Mouse (Mus musculus) forebrain, embryonic 12.5 days (tissue): ENCODE measurements around the gene Olfr1045. TPM values are rescaled to one million over a fixed set of nuclear protein-coding genes. Genes with fewer than 3 reads are reported as not detected.
"Not testable (repeated sequence)": the region's sequence is repeated elsewhere in the genome, so short reads cannot be mapped to it uniquely, and the experiment has no call there.

Source experiments
- ATAC-seq: fragments of 200-750 bp; cut with Nextera tagmentation; 2 replicates; pipeline ENCODE4 v1.8.0; 2017; ENCODE audit warnings: moderate TSS enrichment; ENCODE audit not compliant: low FRiP score
- H3K27ac ChIP-seq: fragments of 300-500 bp; sonication (generic); 2 replicates; pipeline ENCODE4 v1.5.1; 2016; ENCODE audit warnings: mild to moderate bottlenecking
- H3K27me3 ChIP-seq: fragments of 300-500 bp; sonication (generic); 2 replicates; pipeline ENCODE4 v1.6.1; 2016; ENCODE audit warnings: mild to moderate bottlenecking
- H3K36me3 ChIP-seq: fragments of 300-500 bp; sonication (generic); replicated peaks from 2 replicates; pipeline ENCODE4 v1.6.1; 2016; ENCODE audit warnings: mild to moderate bottlenecking
- H3K4me1 ChIP-seq: fragments of 300-500 bp; sonication (generic); 2 replicates; pipeline ENCODE4 v1.6.1; 2016
- H3K4me2 ChIP-seq: fragments of 300-500 bp; sonication (generic); 2 replicates; pipeline ENCODE4 v1.6.1; 2016; ENCODE audit warnings: mild to moderate bottlenecking, moderate library complexity
- H3K4me3 ChIP-seq: fragments of 300-500 bp; sonication (generic); replicated peaks from 2 replicates; pipeline ENCODE4 v1.5.1; 2016; ENCODE audit warnings: mild to moderate bottlenecking
- H3K9ac ChIP-seq: fragments of 300-500 bp; sonication (generic); 2 replicates; pipeline ENCODE4 v1.6.1; 2016; ENCODE audit warnings: mild to moderate bottlenecking
- H3K9me3 ChIP-seq: fragments of 300-500 bp; sonication (generic); 2 replicates; pipeline ENCODE4 v1.6.1; 2016
- WGBS: fragments of 180-500 bp; shearing (Covaris S2); methylation state at CpG from one replicate; pipeline ENCODE4 v1.1.7; 2016; 5-methylcytosine and 5-hydroxymethylcytosine counted together
- polyA plus RNA-seq: library from polyadenylated mRNA; unstranded; fragments of >200 nt; fragmentation: Nextera tagmentation; extraction: Ambion mirVana; gene quantifications from 2 replicates; pipeline ENCODE4 v1.2.1, GENCODE M21; 2016

Gene Olfr1045
- not detected in 2 replicates for polyA plus RNA-seq

DNA sequence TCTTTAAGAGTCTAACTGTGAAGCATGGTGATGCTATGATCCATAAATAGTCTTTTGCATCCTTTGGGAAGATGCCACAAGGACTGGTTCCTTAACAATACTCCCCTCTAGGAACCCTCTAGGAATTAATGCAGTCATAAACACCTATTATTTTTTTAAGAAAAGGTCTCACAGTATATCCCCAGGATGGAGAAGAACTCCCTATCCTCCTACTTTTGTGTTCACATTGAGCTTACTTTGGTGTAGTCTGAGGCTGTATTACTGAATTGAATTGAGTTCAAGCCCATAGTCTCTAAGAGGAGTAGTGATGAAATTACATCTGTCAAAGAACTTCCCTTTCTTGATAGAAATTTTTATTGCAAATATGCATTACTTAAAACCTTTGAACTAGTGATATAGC, at the start of gene Olfr1045:
Gene Olfr1045, minus strand, starts transcription at position 101 of the 400 bp plus-strand sequence.
- no peaks in the 10 kb centered on the region for H3K4me1 ChIP-seq
- H3K4me2 ChIP-seq, result no peak within 1 kb of the TSS
- H3K27ac ChIP-seq, result no peak within 1 kb of the TSS
- no peaks in the 10 kb centered on the region for H3K9me3 ChIP-seq
- no peaks in the 10 kb centered on the region for H3K36me3 ChIP-seq
- no peak within 1 kb of the TSS for H3K9ac ChIP-seq
- no peaks in the 10 kb centered on the region for H3K27me3 ChIP-seq
- no peak within 1 kb of the TSS for H3K4me3 ChIP-seq
- no peak for ATAC-seq

DNA sequence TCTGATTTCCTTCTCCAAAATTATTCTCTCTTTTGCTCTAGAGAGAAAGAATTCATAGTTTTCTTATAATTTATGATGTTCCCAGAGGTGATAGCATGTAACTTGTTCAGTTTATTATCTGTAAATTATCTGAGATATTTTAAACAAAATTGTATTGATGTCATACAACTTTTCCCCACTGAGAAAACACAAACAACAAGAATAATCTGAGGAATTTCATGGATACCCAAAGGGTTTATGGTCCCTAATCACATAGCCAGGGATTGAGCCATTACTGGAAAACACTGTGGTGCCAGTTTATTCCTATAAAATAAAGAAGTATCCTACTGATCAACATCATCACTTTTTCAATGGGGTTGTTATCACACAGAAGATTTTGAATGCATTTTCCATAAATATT, 37.4 kb upstream of the Olfr1045 start, which contains the start of gene Olfr1048:
Gene Olfr1048, minus strand, starts transcription at position 101 of the 400 bp plus-strand sequence.
- no peaks in the 10 kb centered on the region for H3K36me3 ChIP-seq
- H3K4me1 ChIP-seq, result no peaks in the 10 kb centered on the region
- H3K9me3 ChIP-seq, result no peaks in the 10 kb centered on the region

DNA sequence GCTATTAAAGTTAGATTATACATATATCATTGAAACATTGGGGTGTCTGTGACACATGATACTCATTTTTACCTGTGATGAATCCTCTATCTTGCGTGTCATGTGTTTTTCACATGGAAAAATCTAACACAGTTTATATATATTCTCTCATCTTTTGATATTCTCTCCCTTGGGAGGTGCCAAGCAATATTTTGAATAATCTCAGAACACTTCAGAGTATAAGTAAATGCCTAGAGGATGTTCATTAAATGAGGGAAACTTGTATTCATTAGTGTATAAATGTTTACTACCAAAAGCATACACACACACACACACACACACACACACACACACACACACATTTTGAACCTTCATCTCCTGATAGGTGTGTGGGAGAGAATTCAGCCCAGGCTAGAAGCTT, 28.5 kb upstream of the Olfr1045 start, which contains the start of gene Olfr1047:
Gene Olfr1047, minus strand, starts transcription at position 101 of the 400 bp plus-strand sequence.
- ATAC-seq, result no peak
- 94% methylated on average over 1 of the region's 1 CpGs for WGBS
- Histone ChIP-seq H3K4me1 (no peaks in the 10 kb centered on the region), H3K4me3 (no peak within 1 kb of the TSS), H3K4me2 (no peak within 1 kb of the TSS), H3K36me3 (no peaks in the 10 kb centered on the region), H3K9me3 (no peaks in the 10 kb centered on the region), H3K27ac (no peak within 1 kb of the TSS), H3K27me3 (no peaks in the 10 kb centered on the region), H3K9ac (no peak within 1 kb of the TSS)

More for the DNA sequence above, 37.4 kb upstream of the Olfr1045 start, which contains the start of gene Olfr1048:
- no peak within 1 kb of the TSS for H3K27ac ChIP-seq
- ATAC-seq, result no peak
- no peaks in the 10 kb centered on the region for H3K27me3 ChIP-seq
- no peak within 1 kb of the TSS for H3K9ac ChIP-seq
- no peak within 1 kb of the TSS for H3K4me2 ChIP-seq
- no peak within 1 kb of the TSS for H3K4me3 ChIP-seq

DNA sequence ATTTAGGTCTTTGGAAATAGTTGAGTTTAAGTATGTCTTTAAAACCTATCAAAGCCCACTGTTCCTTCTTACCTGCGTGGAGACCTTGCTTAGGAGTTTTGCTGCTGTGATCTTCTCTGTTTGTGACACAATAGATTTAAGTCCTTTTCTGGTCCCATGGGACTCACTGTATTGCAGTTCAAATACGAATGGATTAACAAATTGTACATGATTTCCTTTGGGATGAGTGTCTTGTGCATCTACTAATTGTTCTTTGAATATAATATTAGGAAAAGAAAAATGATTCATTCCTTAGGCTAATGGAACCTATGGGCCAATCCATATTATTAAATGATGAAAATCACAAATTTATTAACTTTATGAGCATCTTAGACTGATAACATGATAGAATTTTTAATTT, 16.4 kb upstream of the Olfr1045 start, which contains the start of gene Olfr1046:
Gene Olfr1046, minus strand, starts transcription at position 101 of the 400 bp plus-strand sequence.
- H3K4me2 ChIP-seq, result no peak within 1 kb of the TSS
- 75% methylated on average over 2 of the region's 2 CpGs for WGBS
- no peaks in the 10 kb centered on the region for H3K9me3 ChIP-seq
- ATAC-seq, result no peak
- H3K36me3 ChIP-seq, result no peaks in the 10 kb centered on the region
- no peaks in the 10 kb centered on the region for H3K4me1 ChIP-seq
- H3K9ac ChIP-seq, result no peak within 1 kb of the TSS
- H3K27ac ChIP-seq, result no peak within 1 kb of the TSS
- H3K4me3 ChIP-seq, result no peak within 1 kb of the TSS
- no peaks in the 10 kb centered on the region for H3K27me3 ChIP-seq

DNA sequence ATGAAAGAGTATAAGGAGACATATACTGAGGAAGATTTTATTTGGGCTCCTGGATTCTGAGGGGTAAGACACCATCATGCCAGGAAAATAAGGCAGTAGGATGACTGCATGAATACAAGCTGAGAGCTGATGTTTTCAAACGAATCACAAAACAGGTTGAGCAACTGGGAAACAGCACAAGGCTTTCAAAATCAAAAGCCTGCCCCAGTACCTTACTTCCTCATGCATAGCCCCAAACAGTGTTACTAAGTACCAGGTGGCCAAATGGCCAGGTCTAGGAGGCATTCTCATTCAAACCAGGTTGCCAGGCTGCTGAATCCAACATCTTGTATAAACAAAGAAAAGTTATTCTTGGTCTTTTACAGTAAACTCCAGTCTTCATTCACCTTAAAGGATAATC, 6.9 kb downstream of the Olfr1045 start:
- no peak overlapping the region for H3K4me3 ChIP-seq
- no peak overlapping the region for H3K4me2 ChIP-seq
- no peaks in the 10 kb centered on the region for H3K36me3 ChIP-seq
- WGBS, result 44% methylated on average over 1 of the region's 1 CpGs
- no peak for ATAC-seq
- no peak overlapping the region for H3K9ac ChIP-seq
- no peaks in the 10 kb centered on the region for H3K27me3 ChIP-seq
- H3K27ac ChIP-seq, result no peak overlapping the region
- no peaks in the 10 kb centered on the region for H3K4me1 ChIP-seq
- H3K9me3 ChIP-seq, result no peaks in the 10 kb centered on the region

- no peak for ATAC-seq
- no peak within 1 kb of the TSS for H3K27ac ChIP-seq
These were observed 17.2 kb downstream of the Olfr1045 start, which contains the start of gene Olfr52 for GRCm38 (mm10) chr2:86185583-86185982. TSS of gene Olfr52 (minus strand) at chr2:86185683.

DNA sequence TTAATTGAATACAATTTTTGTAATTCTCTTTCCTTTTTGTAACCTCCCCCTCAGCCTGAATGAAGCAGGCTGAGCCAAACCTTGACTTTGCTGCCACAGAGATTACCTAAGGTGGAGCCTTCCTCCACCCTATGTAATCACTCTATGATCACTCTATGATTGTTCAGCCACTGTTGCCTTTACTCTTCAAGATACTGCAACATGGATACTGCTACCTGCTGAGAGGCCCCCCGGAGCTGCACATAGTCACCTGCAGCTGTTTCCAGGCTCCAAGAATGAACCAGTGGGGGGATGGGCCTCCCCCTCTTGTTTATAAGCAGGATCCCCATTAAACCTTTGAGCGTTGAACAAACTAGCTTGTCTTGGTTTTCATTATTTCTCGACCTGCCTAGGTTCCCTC, 22.9 kb downstream of the Olfr1045 start:
- Histone ChIP-seq H3K4me1 (no peaks in the 10 kb centered on the region), H3K27ac (no peak overlapping the region), H3K9ac (no peak overlapping the region), H3K9me3 (no peaks in the 10 kb centered on the region), H3K4me2 (no peak overlapping the region), H3K4me3 (no peak overlapping the region), H3K27me3 (no peaks in the 10 kb centered on the region), H3K36me3 (no peaks in the 10 kb centered on the region)
- WGBS, result 77% methylated on average over 3 of the region's 3 CpGs
- no peak for ATAC-seq

More at GRCm38 (mm10) chr2:86185583-86185982, 17.2 kb downstream of the Olfr1045 start, which contains the start of gene Olfr52:
- Histone ChIP-seq H3K9me3 (no peaks in the 10 kb centered on the region), H3K27me3 (no peaks in the 10 kb centered on the region), H3K36me3 (no peaks in the 10 kb centered on the region), H3K4me1 (no peaks in the 10 kb centered on the region), H3K9ac (no peak within 1 kb of the TSS), H3K4me3 (no peak within 1 kb of the TSS), H3K4me2 (no peak within 1 kb of the TSS)

DNA sequence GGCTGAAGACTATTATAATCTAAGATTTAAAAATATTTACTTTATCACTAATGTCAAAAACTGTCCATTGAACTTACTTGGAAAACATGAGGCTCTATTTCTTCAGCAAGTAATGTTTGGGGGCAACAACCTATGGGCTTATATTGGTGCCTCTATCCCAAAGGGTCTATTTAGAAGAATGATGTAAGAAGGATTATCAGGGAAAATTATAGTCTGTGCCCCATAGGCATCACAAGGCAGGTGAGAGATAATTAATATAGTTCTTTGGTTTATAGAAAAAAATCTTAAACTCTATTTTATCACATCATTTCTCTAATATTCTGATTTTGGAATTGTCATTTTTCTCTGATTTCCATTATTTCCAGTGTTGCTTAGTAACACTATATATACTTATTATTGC, 25.1 kb downstream of the Olfr1045 start, which contains the start of gene Olfr1044:
Gene Olfr1044, minus strand, starts transcription at position 101 of the 400 bp plus-strand sequence.
- ATAC-seq, result no peak
- no peak within 1 kb of the TSS for H3K4me2 ChIP-seq
- H3K9me3 ChIP-seq, result no peaks in the 10 kb centered on the region
- no peaks in the 10 kb centered on the region for H3K4me1 ChIP-seq
- no peak within 1 kb of the TSS for H3K4me3 ChIP-seq
- no peak within 1 kb of the TSS for H3K9ac ChIP-seq
- H3K36me3 ChIP-seq, result no peaks in the 10 kb centered on the region
- H3K27ac ChIP-seq, result no peak within 1 kb of the TSS
- H3K27me3 ChIP-seq, result no peaks in the 10 kb centered on the region

DNA sequence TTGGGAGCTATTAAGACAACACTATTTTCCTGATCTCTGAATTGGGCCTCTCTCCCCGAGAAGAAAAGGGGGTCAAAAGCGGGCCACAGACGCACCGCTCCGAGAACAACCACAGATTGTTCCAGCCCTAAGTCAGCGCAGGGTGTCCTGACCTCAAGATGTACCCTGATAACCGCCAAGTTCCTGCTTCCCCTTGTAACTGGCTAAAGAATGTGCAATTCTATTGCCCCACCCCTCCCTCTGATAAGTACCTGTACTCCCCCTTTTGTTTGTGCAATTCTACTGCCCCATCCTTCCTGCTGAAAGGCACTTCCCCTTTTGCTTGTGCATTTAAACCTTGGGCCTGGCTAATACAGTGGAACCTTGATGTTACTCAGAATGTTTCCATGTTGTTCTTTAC, 27.4 kb downstream of the Olfr1045 start:
- ATAC-seq, H3K36me3 ChIP-seq, H3K9me3 ChIP-seq, H3K27ac ChIP-seq, H3K4me2 ChIP-seq, H3K4me1 ChIP-seq, H3K27me3 ChIP-seq, H3K9ac ChIP-seq, H3K4me3 ChIP-seq: not testable (repeated sequence)
- 86% methylated on average over 7 of the region's 7 CpGs for WGBS

DNA sequence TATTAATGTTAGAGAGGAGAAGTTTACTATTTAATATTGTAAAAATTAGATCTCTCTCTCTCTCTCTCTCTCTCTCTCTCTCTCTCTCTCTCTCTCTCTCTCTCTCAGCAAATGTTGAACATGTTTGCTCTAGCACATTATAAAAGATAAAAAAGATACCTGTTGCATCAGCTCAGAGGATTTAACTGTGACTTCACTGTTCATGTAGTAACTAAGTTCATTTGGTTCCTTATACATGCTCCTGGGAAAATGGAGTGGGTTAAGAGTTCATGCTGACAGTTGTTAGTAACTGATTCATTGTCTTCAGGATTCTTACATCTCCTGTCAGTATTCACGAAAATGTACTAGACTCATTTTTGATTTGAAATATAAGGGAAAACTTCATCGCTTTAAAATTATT, 35.4 kb downstream of the Olfr1045 start, which contains the start of gene Olfr1043:
Gene Olfr1043, minus strand, starts transcription at position 101 of the 400 bp plus-strand sequence.
- H3K27me3 ChIP-seq, result no peaks in the 10 kb centered on the region
- H3K9me3 ChIP-seq, result no peaks in the 10 kb centered on the region
- H3K9ac ChIP-seq, result no peak within 1 kb of the TSS
- H3K27ac ChIP-seq, result no peak within 1 kb of the TSS
- no peak for ATAC-seq
- no peaks in the 10 kb centered on the region for H3K36me3 ChIP-seq
- WGBS, result 90% methylated on average over 2 of the region's 2 CpGs
- H3K4me2 ChIP-seq, result no peak within 1 kb of the TSS
- H3K4me3 ChIP-seq, result no peak within 1 kb of the TSS
- H3K4me1 ChIP-seq, result no peaks in the 10 kb centered on the region

GRCm38 (mm10) chr2:86161738-86162137, 41.1 kb downstream of the Olfr1045 start, which contains the start of gene Olfr1042:
TSS of gene Olfr1042 (minus strand) at chr2:86161838.
- no peak within 1 kb of the TSS for H3K4me2 ChIP-seq
- ATAC-seq, result no peak
- H3K9me3 ChIP-seq, result no peaks in the 10 kb centered on the region
- no peaks in the 10 kb centered on the region for H3K27me3 ChIP-seq
- no peaks in the 10 kb centered on the region for H3K4me1 ChIP-seq
- 94% methylated on average over 2 of the region's 2 CpGs for WGBS
- no peak within 1 kb of the TSS for H3K4me3 ChIP-seq
- no peak within 1 kb of the TSS for H3K9ac ChIP-seq
- no peak within 1 kb of the TSS for H3K27ac ChIP-seq
- H3K36me3 ChIP-seq, result no peaks in the 10 kb centered on the region

DNA sequence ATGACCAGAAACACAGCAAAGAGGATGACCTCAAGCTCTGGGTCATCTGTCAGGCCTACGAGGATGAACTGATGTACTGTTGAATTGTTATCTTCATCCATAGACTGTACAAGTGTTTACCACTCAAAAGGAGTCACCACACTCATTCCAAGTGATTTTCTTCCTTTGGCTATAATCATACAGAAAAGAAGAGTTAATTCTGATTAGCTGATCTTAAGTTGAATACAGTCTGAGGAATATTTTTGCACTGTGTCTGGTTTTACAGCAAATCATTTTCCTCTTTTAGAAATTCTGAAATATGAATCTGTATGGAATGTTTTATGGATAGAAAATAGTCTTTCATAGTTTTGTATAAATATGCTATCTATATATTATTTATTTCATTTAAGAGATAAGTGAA, 56.2 kb downstream of the Olfr1045 start, which contains the start of gene Olfr1040:
Gene Olfr1040, minus strand, starts transcription at position 101 of the 400 bp plus-strand sequence.
- Histone ChIP-seq H3K27me3 (no peaks in the 10 kb centered on the region), H3K4me3 (no peak within 1 kb of the TSS), H3K4me1 (no peaks in the 10 kb centered on the region), H3K4me2 (no peak within 1 kb of the TSS), H3K36me3 (no peaks in the 10 kb centered on the region), H3K9ac (no peak within 1 kb of the TSS), H3K9me3 (no peaks in the 10 kb centered on the region; the same call in 1 of the 2 replicates), H3K27ac (no peak within 1 kb of the TSS)
- 85% methylated on average over 1 of the region's 1 CpGs for WGBS
- ATAC-seq, result no peak
